Mouse (Mus musculus): ENCODE results near the gene Olfr959.

DNA sequence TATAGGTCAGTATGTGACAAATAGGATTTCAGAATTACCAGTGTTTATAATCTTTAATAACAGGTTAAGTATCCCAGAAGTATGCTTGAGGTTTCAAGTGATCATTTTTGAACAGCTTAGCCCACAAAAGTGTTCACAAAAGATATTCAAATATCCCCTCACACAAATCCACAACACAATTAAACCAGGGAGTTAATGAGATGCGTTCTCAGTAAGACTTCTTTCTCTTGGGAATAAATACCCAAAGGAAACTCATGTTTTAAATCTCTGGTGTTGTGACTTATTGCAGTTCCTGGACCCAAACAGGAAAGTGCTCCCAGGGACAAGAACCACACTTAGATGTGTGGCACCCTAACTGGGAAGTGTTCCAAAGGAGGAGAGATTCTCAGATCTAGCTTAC, 45.7 kb upstream of the Olfr959 start, which contains the start of gene Olfr960:
- TF ChIP-seq POLR2A (IDR thresholded peaks at IDR 0.05; ENCODE audit: control insufficient read depth, extremely low read depth, insufficient read depth, low read length, poor library complexity): no peak
- TF ChIP-seq CTCF (IDR thresholded peaks at IDR 0.05; ENCODE audit: borderline replicate concordance, control insufficient read depth, extremely low read depth, insufficient read depth, low read length, poor library complexity): no peak

Data from thymus, adult 2 months (tissue).